Mouse (Mus musculus): ENCODE results near the gene Eif4h. TPM values are rescaled to one million over a fixed set of nuclear protein-coding genes. Genes with fewer than 3 reads are reported as not detected.
"Not testable (repeated sequence)": the region's sequence is repeated elsewhere in the genome, so short reads cannot be mapped to it uniquely, and the experiment has no call there.

Eif4h gene
- polyA plus RNA-seq, 1 experiment, result 112 TPM

DNA sequence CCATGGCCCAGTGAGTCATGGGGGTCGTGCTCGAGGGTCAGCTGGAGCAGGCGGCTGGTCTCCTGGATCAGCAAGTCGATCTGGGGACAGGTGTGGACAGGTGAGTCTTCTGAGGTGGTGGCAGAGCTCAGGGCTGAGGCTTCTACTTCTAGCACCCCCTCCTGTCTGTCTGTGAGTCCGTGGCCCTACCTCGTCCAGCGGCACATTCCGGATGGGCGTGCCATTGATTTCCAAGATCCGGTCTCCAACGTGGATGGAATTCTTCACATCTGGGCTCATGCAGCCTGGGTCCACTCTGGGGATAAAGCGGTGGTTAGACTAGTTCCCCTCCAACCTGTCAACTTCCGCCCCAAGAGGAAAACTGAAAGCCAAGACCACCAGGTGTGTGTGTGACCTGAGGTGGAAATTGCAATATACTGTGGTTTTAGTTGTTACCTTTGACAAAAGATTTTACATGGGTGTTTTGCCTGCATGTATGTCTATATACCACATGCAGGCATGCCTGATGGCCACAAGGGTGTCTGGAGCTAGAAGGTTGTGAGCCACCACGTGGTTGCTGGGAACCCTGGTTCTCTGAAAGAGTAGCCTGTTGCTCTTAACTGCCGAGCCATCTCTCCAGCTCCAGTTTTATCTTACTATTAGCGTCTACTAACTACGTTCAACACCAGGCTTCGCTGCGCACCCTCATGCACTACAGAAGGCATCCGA lies 29.9 kb upstream of the Eif4h start:
- WGBS, result 86% methylated on average over 20 of the region's 20 CpGs
- Histone ChIP-seq H3K4me1 (ENCODE audit: control insufficient read depth, insufficient read depth, low read length) (no peaks in the 10 kb centered on the region), H3K27ac (ENCODE audit: insufficient read depth, low read depth, low read length) (no peak overlapping the region), H3K4me3 (ENCODE audit: insufficient read depth, low read depth, low read length) (no peak overlapping the region)
- TF ChIP-seq CTCF (IDR thresholded peaks at IDR 0.05; ENCODE audit: insufficient read depth, low read depth, low read length) (no peak), POLR2A (IDR thresholded peaks at IDR 0.05; ENCODE audit: insufficient read depth, low read depth, low read length) (no peak)

DNA sequence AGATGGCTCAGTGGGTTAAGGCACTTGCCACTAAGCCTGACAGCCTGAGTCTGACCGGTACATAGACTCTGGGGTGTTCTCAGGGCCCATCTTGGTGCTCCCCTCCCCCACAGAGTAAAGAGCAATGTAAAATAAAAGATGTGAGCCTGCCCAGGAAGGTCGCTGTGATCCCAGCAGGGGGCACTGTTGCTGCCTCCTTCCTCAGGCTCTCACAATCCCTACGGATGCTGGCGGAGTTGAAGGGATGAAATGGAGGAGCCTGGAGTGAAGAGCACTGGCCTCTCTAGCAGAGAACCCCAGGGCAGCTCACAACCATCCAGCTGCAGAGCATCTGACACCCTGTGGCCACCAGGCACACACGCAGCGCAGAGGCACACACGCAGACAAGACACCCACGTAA lies 29.2 kb upstream of the Eif4h start:
- H3K27ac ChIP-seq (ENCODE audit: insufficient read depth, low read depth, low read length), result no peak overlapping the region
- WGBS, result 48% methylated on average over 8 of the region's 8 CpGs
- H3K4me3 ChIP-seq (ENCODE audit: insufficient read depth, low read depth, low read length), result no peak overlapping the region
- no peaks in the 10 kb centered on the region for H3K4me1 ChIP-seq (ENCODE audit: control insufficient read depth, insufficient read depth, low read length)
- TF ChIP-seq CTCF (IDR thresholded peaks at IDR 0.05; ENCODE audit: insufficient read depth, low read depth, low read length) (no peak), POLR2A (IDR thresholded peaks at IDR 0.05; ENCODE audit: insufficient read depth, low read depth, low read length) (no peak)

DNA sequence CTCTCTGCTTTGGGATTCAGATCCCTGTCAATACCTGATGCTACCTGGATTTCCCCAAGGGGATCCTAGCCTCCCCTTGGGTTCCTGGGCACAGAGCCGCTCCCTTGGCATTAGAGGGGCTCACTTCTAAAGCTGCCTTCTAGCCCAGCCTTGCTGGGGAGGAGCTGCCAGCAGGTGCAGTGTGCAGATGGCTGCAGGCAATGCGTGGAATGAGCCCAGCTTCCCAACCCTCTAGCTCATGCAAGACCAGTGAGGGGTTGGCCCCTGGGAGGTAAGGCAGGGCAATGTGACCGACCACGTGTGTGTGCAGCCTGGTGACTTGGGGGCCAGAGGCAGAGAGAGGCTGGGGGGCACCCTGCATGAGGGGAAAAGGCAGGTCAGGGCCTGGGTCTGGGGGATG lies 17.4 kb upstream of the Eif4h start:
- no peak overlapping the region for H3K27ac ChIP-seq (ENCODE audit: insufficient read depth, low read depth, low read length)
- no peak overlapping the region for H3K4me3 ChIP-seq (ENCODE audit: insufficient read depth, low read depth, low read length)
- TF ChIP-seq CTCF (IDR thresholded peaks at IDR 0.05; ENCODE audit: insufficient read depth, low read depth, low read length) (no peak), POLR2A (IDR thresholded peaks at IDR 0.05; ENCODE audit: insufficient read depth, low read depth, low read length) (no peak)
- WGBS, result 74% methylated on average over 4 of the region's 4 CpGs
- no peaks in the 10 kb centered on the region for H3K4me1 ChIP-seq (ENCODE audit: control insufficient read depth, insufficient read depth, low read length)

DNA sequence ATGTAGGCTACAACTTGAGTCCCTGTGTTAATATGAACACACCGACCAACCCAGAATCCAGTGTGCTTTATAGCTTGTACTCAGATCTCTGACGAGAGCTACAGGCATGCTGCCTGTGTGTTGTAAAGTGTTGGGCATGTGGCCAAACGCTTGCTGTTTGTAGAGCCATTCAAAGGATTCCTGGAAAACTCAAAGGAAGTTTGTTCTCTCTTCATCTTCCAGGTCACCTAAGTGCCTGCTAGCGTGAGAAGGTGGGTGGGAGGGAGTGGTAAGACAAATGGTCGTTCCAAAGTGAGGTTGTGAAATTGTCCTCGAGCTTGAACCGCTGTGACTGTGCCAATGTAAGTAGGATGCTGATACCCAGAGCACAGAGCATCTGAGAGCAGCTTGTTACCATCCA lies 12.7 kb upstream of the Eif4h start:
- no peaks in the 10 kb centered on the region for H3K4me1 ChIP-seq (ENCODE audit: control insufficient read depth, insufficient read depth, low read length)
- H3K4me3 ChIP-seq (ENCODE audit: insufficient read depth, low read depth, low read length), result no peak overlapping the region
- TF ChIP-seq CTCF (IDR thresholded peaks at IDR 0.05; ENCODE audit: insufficient read depth, low read depth, low read length) (no peak), POLR2A (IDR thresholded peaks at IDR 0.05; ENCODE audit: insufficient read depth, low read depth, low read length) (no peak)
- no peak overlapping the region for H3K27ac ChIP-seq (ENCODE audit: insufficient read depth, low read depth, low read length)
- WGBS, result 21% methylated on average over 7 of the region's 7 CpGs

GRCm38 (mm10) chr5:134650926-134651325 lies 11.6 kb upstream of the Eif4h start:
- TF ChIP-seq POLR2A (IDR thresholded peaks at IDR 0.05; ENCODE audit: insufficient read depth, low read depth, low read length) (no peak), CTCF (IDR thresholded peaks at IDR 0.05; ENCODE audit: insufficient read depth, low read depth, low read length) (no peak; the same call in 1 of the 2 replicates)
- no peak overlapping the region for H3K27ac ChIP-seq (ENCODE audit: insufficient read depth, low read depth, low read length)
- 42% methylated on average over 5 of the region's 5 CpGs for WGBS
- no peak overlapping the region for H3K4me3 ChIP-seq (ENCODE audit: insufficient read depth, low read depth, low read length)
- H3K4me1 ChIP-seq (ENCODE audit: control insufficient read depth, insufficient read depth, low read length), result no peaks in the 10 kb centered on the region

DNA sequence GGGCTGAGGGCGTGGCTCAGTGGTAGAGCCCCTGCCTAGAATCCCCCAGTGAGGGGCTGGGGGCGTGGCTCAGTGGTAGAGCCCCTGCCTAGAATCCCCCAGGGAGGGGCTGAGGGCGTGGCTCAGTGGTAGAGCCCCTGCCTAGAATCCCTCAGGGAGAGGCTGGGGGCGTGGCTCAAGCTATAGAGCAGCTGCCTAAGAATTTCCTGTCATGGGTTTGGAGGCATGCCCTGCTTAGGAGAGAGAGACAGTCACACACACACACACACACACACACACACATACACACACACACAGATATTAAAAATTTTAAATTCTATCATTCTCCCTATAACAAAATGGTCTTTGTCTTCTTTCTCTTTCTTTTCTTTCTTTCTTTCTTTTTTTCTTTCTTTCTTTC lies 9.7 kb upstream of the Eif4h start:
- H3K27ac ChIP-seq (ENCODE audit: insufficient read depth, low read depth, low read length); H3K4me3 ChIP-seq (ENCODE audit: insufficient read depth, low read depth, low read length); H3K4me1 ChIP-seq (ENCODE audit: control insufficient read depth, insufficient read depth, low read length): not testable (repeated sequence)
- 81% methylated on average over 4 of the region's 4 CpGs for WGBS

- Histone ChIP-seq H3K4me1 (ENCODE audit: control insufficient read depth, insufficient read depth, low read length) (no peaks in the 10 kb centered on the region), H3K27ac (ENCODE audit: insufficient read depth, low read depth, low read length) (no peak overlapping the region), H3K4me3 (ENCODE audit: insufficient read depth, low read depth, low read length) (no peak overlapping the region)
- 89% methylated on average over 2 of the region's 2 CpGs for WGBS
- TF ChIP-seq POLR2A (IDR thresholded peaks at IDR 0.05; ENCODE audit: insufficient read depth, low read depth, low read length) (no peak), CTCF (IDR thresholded peaks at IDR 0.05; ENCODE audit: insufficient read depth, low read depth, low read length) (no peak)
These were observed 8.1 kb upstream of the Eif4h start for GRCm38 (mm10) chr5:134647394-134647793.

- Histone ChIP-seq H3K27ac (ENCODE audit: insufficient read depth, low read depth, low read length) (no peak overlapping the region), H3K4me1 (ENCODE audit: control insufficient read depth, insufficient read depth, low read length) (no peaks in the 10 kb centered on the region), H3K4me3 (ENCODE audit: insufficient read depth, low read depth, low read length) (no peak overlapping the region)
- WGBS, result 79% methylated on average over 4 of the region's 4 CpGs
- TF ChIP-seq POLR2A (IDR thresholded peaks at IDR 0.05; ENCODE audit: insufficient read depth, low read depth, low read length), result no peak
- TF ChIP-seq CTCF (IDR thresholded peaks at IDR 0.05; ENCODE audit: insufficient read depth, low read depth, low read length), result no peak
These were observed 7.2 kb upstream of the Eif4h start for GRCm38 (mm10) chr5:134646461-134646860.

DNA sequence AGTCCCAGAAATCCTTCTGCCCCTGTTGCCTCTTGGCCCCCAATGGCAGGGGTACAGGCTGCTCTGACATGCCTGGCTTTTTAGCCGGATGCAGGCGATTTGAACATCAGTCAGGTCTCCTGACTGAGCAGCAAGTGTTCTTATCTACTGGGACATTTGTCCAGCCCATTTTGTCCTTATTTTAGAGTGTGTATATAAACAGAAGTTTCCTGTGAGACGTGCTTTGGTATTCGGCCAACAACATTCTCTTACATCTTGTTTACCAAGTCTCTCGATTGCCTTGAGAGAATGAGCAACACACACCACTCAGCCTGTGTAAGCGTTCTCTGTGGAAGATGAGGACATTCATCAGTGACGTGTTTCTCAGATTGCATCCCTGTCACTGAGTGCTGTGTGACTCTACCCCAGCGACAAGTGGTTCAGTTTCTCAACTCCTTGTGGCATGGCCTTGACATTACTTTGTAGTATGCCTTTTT lies 5.4 kb upstream of the Eif4h start:
- H3K27ac ChIP-seq (ENCODE audit: insufficient read depth, low read depth, low read length), result no peak overlapping the region
- WGBS, result 63% methylated on average over 8 of the region's 8 CpGs
- H3K4me1 ChIP-seq (ENCODE audit: control insufficient read depth, insufficient read depth, low read length), result no peaks in the 10 kb centered on the region
- TF ChIP-seq POLR2A (IDR thresholded peaks at IDR 0.05; ENCODE audit: insufficient read depth, low read depth, low read length) (no peak), CTCF (IDR thresholded peaks at IDR 0.05; ENCODE audit: insufficient read depth, low read depth, low read length) (no peak)
- H3K4me3 ChIP-seq (ENCODE audit: insufficient read depth, low read depth, low read length), result no peak overlapping the region

DNA sequence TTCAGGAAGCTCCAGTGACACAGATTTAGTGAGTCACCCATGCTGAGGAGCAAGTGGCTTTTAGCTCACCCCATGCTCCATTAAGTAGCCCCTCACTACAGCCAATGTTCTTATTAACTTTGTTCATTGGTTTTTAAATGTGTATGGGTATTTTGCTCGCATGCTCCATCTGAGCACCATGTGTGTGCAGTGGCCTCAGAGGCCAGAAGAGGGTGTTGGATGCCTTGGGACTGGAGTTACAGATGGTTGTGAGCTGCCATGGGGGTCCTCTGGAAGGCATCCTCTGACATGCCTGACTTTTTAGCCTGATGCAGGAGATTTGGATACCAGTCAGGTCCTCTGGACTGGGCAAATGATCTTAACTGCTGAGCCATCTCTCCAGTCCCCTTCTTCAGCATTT lies 4.8 kb upstream of the Eif4h start:
- Histone ChIP-seq H3K4me3 (ENCODE audit: insufficient read depth, low read depth, low read length) (no peak overlapping the region), H3K27ac (ENCODE audit: insufficient read depth, low read depth, low read length) (no peak overlapping the region), H3K4me1 (ENCODE audit: control insufficient read depth, insufficient read depth, low read length) (peaks cover 2% of the 10 kb centered on the region; the same call in 1 of the 2 replicates)
- TF ChIP-seq CTCF (IDR thresholded peaks at IDR 0.05; ENCODE audit: insufficient read depth, low read depth, low read length) (no peak), POLR2A (IDR thresholded peaks at IDR 0.05; ENCODE audit: insufficient read depth, low read depth, low read length) (no peak)
- 79% methylated on average over 1 of the region's 1 CpGs for whole genome bisulfite sequencing
